Mouse (Mus musculus) MEL (cell line): ENCODE measurements around the gene 1700086D15Rik. TPM values are rescaled to one million over a fixed set of nuclear protein-coding genes. Genes with fewer than 3 reads are reported as not detected.

ENCODE experiments used
- DNase-seq: peaks from one replicate; pipeline ENCODE4 v3.0.0; 2011; ENCODE audit warnings: low read depth, low spot score
- H3K27ac ChIP-seq: 2 replicates; pipeline ENCODE4 v1.5.1; 2012; ENCODE audit warnings: low read depth, mild to moderate bottlenecking, control low read depth, low read length, moderate library complexity; ENCODE audit not compliant: control insufficient read depth
- H3K27me3 ChIP-seq, 2 experiments: fragments of 150-350 bp in 1 of 2; sonication (generic) in 1 of 2; 2 replicates each; pipeline ENCODE4 v1.6.1; 2012; ENCODE audit warnings: low read length in 2 of 2, mild to moderate bottlenecking in 2 of 2, improper control_type of control experiment in 1 of 2, moderate library complexity in 1 of 2; ENCODE audit not compliant: insufficient read depth in 2 of 2, control insufficient read depth in 1 of 2
- H3K36me3 ChIP-seq, 2 experiments: 2 replicates each; pipeline ENCODE4 v1.6.1; 2012 to 2014; ENCODE audit warnings: low read length in 2 of 2, improper control_type of control experiment in 1 of 2, inconsistent platforms in 1 of 2, mild to moderate bottlenecking in 1 of 2; ENCODE audit not compliant: insufficient read depth in 2 of 2, control insufficient read depth in 1 of 2
- H3K4me1 ChIP-seq, 2 experiments: fragments of 150-350 bp in 1 of 2; sonication (generic) in 1 of 2; 2 replicates each; pipeline ENCODE4 v1.6.1; 2012; ENCODE audit warnings: low read length in 2 of 2, improper control_type of control experiment in 1 of 2, mild to moderate bottlenecking in 1 of 2; ENCODE audit not compliant: insufficient read depth in 2 of 2, control insufficient read depth in 1 of 2
- H3K4me3 ChIP-seq, 2 experiments: fragments of 150-350 bp in 1 of 2; sonication (generic) in 1 of 2; 2 replicates each; pipeline ENCODE4 v1.5.1; 2012; ENCODE audit warnings: low read depth in 2 of 2, low read length in 2 of 2, mild to moderate bottlenecking in 2 of 2, moderate library complexity in 2 of 2, control low read depth in 1 of 2, improper control_type of control experiment in 1 of 2; ENCODE audit not compliant: control insufficient read depth in 1 of 2, insufficient read depth in 1 of 2
- H3K79me2 ChIP-seq: 2 replicates; pipeline ENCODE4 v1.6.1; 2012; ENCODE audit warnings: mild to moderate bottlenecking, low read length, moderate library complexity; ENCODE audit not compliant: control insufficient read depth, poor library complexity, insufficient read depth
- H3K9ac ChIP-seq: 2 replicates; pipeline ENCODE4 v1.6.1; 2012; ENCODE audit warnings: low read depth, mild to moderate bottlenecking, control low read depth, low read length, moderate library complexity; ENCODE audit not compliant: control insufficient read depth, poor library complexity, severe bottlenecking
- H3K9me3 ChIP-seq: fragments of 150-350 bp; sonication (generic); replicated peaks from 2 replicates; pipeline ENCODE4 v1.6.1; 2012; ENCODE audit warnings: mild to moderate bottlenecking, low read length, improper control_type of control experiment, moderate library complexity; ENCODE audit not compliant: insufficient read depth
- BHLHE40 ChIP-seq: IDR thresholded peaks from 2 replicates; pipeline ENCODE4 v1.6.1; 2012; ENCODE audit warnings: low read depth, mild to moderate bottlenecking, inconsistent platforms, low read length, improper control_type of control experiment, borderline replicate concordance
- E2F4 ChIP-seq: IDR thresholded peaks from 2 replicates; pipeline ENCODE4 v1.6.1; 2011; ENCODE audit warnings: low read depth, low read length, improper control_type of control experiment, borderline replicate concordance
- EP300 ChIP-seq, 2 experiments: IDR thresholded peaks; 2 replicates each; pipeline ENCODE4 v1.6.1; 2011; ENCODE audit warnings: improper control_type of control experiment in 2 of 2, low read length in 2 of 2, low read depth in 1 of 2, mild to moderate bottlenecking in 1 of 2
- JUND ChIP-seq: IDR thresholded peaks from 2 replicates; pipeline ENCODE4 v1.6.1; 2011; ENCODE audit warnings: low read depth, mild to moderate bottlenecking, improper control_type of control experiment, low read length
- MAFK ChIP-seq: IDR thresholded peaks from 2 replicates; pipeline ENCODE4 v1.6.1; 2011; ENCODE audit warnings: low read depth, mild to moderate bottlenecking, low read length, improper control_type of control experiment, borderline replicate concordance
- MAX ChIP-seq: IDR thresholded peaks from 2 replicates; pipeline ENCODE4 v1.6.1; 2011; ENCODE audit warnings: low read length, improper control_type of control experiment
- MXI1 ChIP-seq: IDR thresholded peaks from 2 replicates; pipeline ENCODE4 v1.6.1; 2011; ENCODE audit warnings: mild to moderate bottlenecking, low read depth, low read length, improper control_type of control experiment
- NELFE ChIP-seq: IDR thresholded peaks from 2 replicates; pipeline ENCODE4 v1.6.1; 2011; ENCODE audit warnings: low read depth, low read length, improper control_type of control experiment
- RAD21 ChIP-seq: IDR thresholded peaks from 2 replicates; pipeline ENCODE4 v1.6.1; 2011; ENCODE audit warnings: mild to moderate bottlenecking, low read depth, low read length, improper control_type of control experiment
- ZMIZ1 ChIP-seq: IDR thresholded peaks from 2 replicates; pipeline ENCODE4 v1.6.1; 2012; ENCODE audit warnings: low read depth, mild to moderate bottlenecking, inconsistent platforms, low read length, improper control_type of control experiment, moderate library complexity
- polyA plus RNA-seq, 2 experiments: library from polyadenylated mRNA; stranded (reverse) in 1 of 2; unstranded in 1 of 2; fragments of >175 nt in 1 of 2; fragments of >200 nt in 1 of 2; gene quantifications; 2 replicates each; pipeline versions ENCODE4 v1.2.1 to v1.2.4; 2012; ENCODE audit warnings: low replicate concordance in 2 of 2, low read depth in 1 of 2; ENCODE audit not compliant: insufficient read length in 2 of 2, insufficient read depth in 1 of 2, missing spikeins in 1 of 2
- total RNA-seq: library from RNA; depleted of rRNA; stranded (reverse); fragments of 300-350 nt; gene quantifications from 2 replicates; pipeline ENCODE4 v1.2.3, GENCODE M21; 2012

Gene 1700086D15Rik
- total and polyA plus RNA-seq, 3 experiments, result not detected

- Histone ChIP-seq H3K27ac (no peak overlapping the region), H3K27me3 (no peaks in the 10 kb centered on the region), H3K36me3 (no peaks in the 10 kb centered on the region), H3K4me3 (no peak overlapping the region), H3K79me2 (no peaks in the 10 kb centered on the region), H3K9me3 (no peaks in the 10 kb centered on the region), H3K4me1 (no peaks in the 10 kb centered on the region), H3K9ac (no peak overlapping the region)
- no peak for DNase-seq
- TF ChIP-seq EP300 (IDR thresholded peaks at IDR 0.05; ENCODE audit: low read depth in 1 of 2, low read length in 2 of 2) (no peak), RAD21 (no peak), ZMIZ1 (no peak), BHLHE40 (no peak), NELFE (no peak)
Measured at GRCm38 (mm10) chr11:65205306-65205705, 45.6 kb upstream of the 1700086D15Rik start.

GRCm38 (mm10) chr11:65204651-65205050 is 45.0 kb upstream of the 1700086D15Rik start:
- no peaks in the 10 kb centered on the region for H3K27me3 ChIP-seq

GRCm38 (mm10) chr11:65203020-65203419 is 43.3 kb upstream of the 1700086D15Rik start:
- Histone ChIP-seq H3K4me3 (no peak overlapping the region), H3K9me3 (no peaks in the 10 kb centered on the region), H3K79me2 (no peaks in the 10 kb centered on the region), H3K36me3 (no peaks in the 10 kb centered on the region), H3K9ac (no peak overlapping the region), H3K27ac (no peak overlapping the region), H3K4me1 (no peaks in the 10 kb centered on the region), H3K27me3 (no peaks in the 10 kb centered on the region)
- no peak for DNase-seq
- TF ChIP-seq RAD21, result no peak
- TF ChIP-seq MXI1, result no peak
- TF ChIP-seq MAFK, result no peak

More at GRCm38 (mm10) chr11:65204651-65205050, 45.0 kb upstream of the 1700086D15Rik start:
- Histone ChIP-seq H3K9ac (no peak overlapping the region), H3K27ac (no peak overlapping the region), H3K79me2 (no peaks in the 10 kb centered on the region), H3K4me3 (no peak overlapping the region), H3K36me3 (no peaks in the 10 kb centered on the region), H3K4me1 (no peaks in the 10 kb centered on the region), H3K9me3 (no peaks in the 10 kb centered on the region)
- no peak for TF ChIP-seq MXI1
- no peak for TF ChIP-seq E2F4
- no peak for TF ChIP-seq ZMIZ1
- TF ChIP-seq RAD21, result no peak
- no peak for TF ChIP-seq MAX
- no peak for TF ChIP-seq JUND
- DNase-seq, result no peak
